Mouse (Mus musculus) CH12.LX (cell line): ENCODE data around the gene Trpm5. TPM values are rescaled to one million over a fixed set of nuclear protein-coding genes. Genes with fewer than 3 reads are reported as not detected.

Experiments used
- DNase-seq: peaks from one replicate; pipeline ENCODE4 v3.0.0-alpha.2; 2013; ENCODE audit errors: extremely low read depth
- H3K27ac ChIP-seq: 2 replicates; pipeline ENCODE4 v1.5.1; 2012; ENCODE audit warnings: low read depth, mild to moderate bottlenecking, control low read depth, moderate library complexity; ENCODE audit not compliant: insufficient read depth
- H3K27me3 ChIP-seq: replicated peaks from 2 replicates; pipeline ENCODE3; 2012; ENCODE audit warnings: inconsistent platforms
- H3K36me3 ChIP-seq, 2 experiments: replicated peaks in 1 of 2; 2 replicates each; pipeline versions ENCODE3 to v1.6.1; 2012; ENCODE audit warnings: inconsistent platforms in 1 of 2, low read length in 1 of 2, mild to moderate bottlenecking in 1 of 2, mixed read lengths in 1 of 2, moderate library complexity in 1 of 2; ENCODE audit not compliant: control insufficient read depth in 1 of 2, insufficient read depth in 1 of 2
- H3K4me1 ChIP-seq, 2 experiments: 2 replicates each; pipeline ENCODE4 v1.6.1; 2012; ENCODE audit warnings: inconsistent platforms in 1 of 2, moderate library complexity in 1 of 2; ENCODE audit not compliant: insufficient read depth in 2 of 2, control insufficient read depth in 1 of 2
- H3K4me2 ChIP-seq: 2 replicates; pipeline ENCODE4 v1.6.1; 2012; ENCODE audit warnings: low read depth, mild to moderate bottlenecking, control low read depth; ENCODE audit not compliant: poor library complexity, insufficient read depth, severe bottlenecking
- H3K4me3 ChIP-seq, 3 experiments: fragments of 150-350 bp in 1 of 3; sonication (generic) in 1 of 3; replicated peaks in 1 of 3; 2 replicates each; pipeline versions ENCODE3 to v1.5.1; 2011 to 2012; ENCODE audit warnings: low read depth in 2 of 3, low read length in 2 of 3, mild to moderate bottlenecking in 2 of 3, moderate library complexity in 2 of 3, control low read depth in 1 of 3, improper control_type of control experiment in 1 of 3, inconsistent platforms in 1 of 3, mixed read lengths in 1 of 3; ENCODE audit not compliant: poor library complexity in 1 of 3
- H3K79me2 ChIP-seq: replicated peaks from 2 replicates; pipeline ENCODE4 v1.6.1; 2012; ENCODE audit warnings: mild to moderate bottlenecking, moderate library complexity; ENCODE audit not compliant: control insufficient read depth, poor library complexity, insufficient read depth, severe bottlenecking; ENCODE audit errors: extremely low read depth
- H3K9ac ChIP-seq: 2 replicates; pipeline ENCODE4 v1.6.1; 2012; ENCODE audit warnings: low read depth, mild to moderate bottlenecking, control low read depth, moderate library complexity; ENCODE audit not compliant: insufficient read depth
- H3K9me3 ChIP-seq: replicated peaks from 2 replicates; pipeline ENCODE3; 2012; ENCODE audit warnings: low read length, inconsistent platforms, mixed read lengths
- BHLHE40 ChIP-seq: IDR thresholded peaks from 2 replicates; pipeline ENCODE4 v1.6.1; 2011; ENCODE audit warnings: mild to moderate bottlenecking, low read depth, low read length, improper control_type of control experiment
- CHD1 ChIP-seq: IDR thresholded peaks from 2 replicates; pipeline ENCODE4 v1.6.1; 2012; ENCODE audit warnings: low read depth, low read length, improper control_type of control experiment, inconsistent platforms
- CHD2 ChIP-seq: IDR thresholded peaks from 2 replicates; pipeline ENCODE4 v1.6.1; 2011; ENCODE audit warnings: low read length, improper control_type of control experiment
- CTCF ChIP-seq, 2 experiments: IDR thresholded peaks in 1 of 2; conservative IDR thresholded peaks in 1 of 2; 2 replicates each; pipeline ENCODE4 v1.5.1; 2011 to 2012; ENCODE audit warnings: low read depth in 2 of 2, low read length in 2 of 2, improper control_type of control experiment in 1 of 2, inconsistent platforms in 1 of 2, mild to moderate bottlenecking in 1 of 2, moderate library complexity in 1 of 2
- E2F4 ChIP-seq: IDR thresholded peaks from 2 replicates; pipeline ENCODE4 v1.6.1; 2011; ENCODE audit warnings: low read depth, low read length, improper control_type of control experiment; ENCODE audit not compliant: insufficient replicate concordance
- ELF1 ChIP-seq: IDR thresholded peaks from 2 replicates; pipeline ENCODE4 v1.6.1; 2014; ENCODE audit warnings: low read depth, mild to moderate bottlenecking, inconsistent platforms, low read length, improper control_type of control experiment
- EP300 ChIP-seq: IDR thresholded peaks from 2 replicates; pipeline ENCODE4 v1.6.1; 2011; ENCODE audit warnings: low read length, improper control_type of control experiment
- ETS1 ChIP-seq: conservative IDR thresholded peaks from 2 replicates; pipeline ENCODE4 v1.6.1; 2012; ENCODE audit warnings: low read depth, mild to moderate bottlenecking, inconsistent platforms, low read length, improper control_type of control experiment, moderate library complexity
- GABPA ChIP-seq: IDR thresholded peaks from 2 replicates; pipeline ENCODE4 v1.6.1; 2012; ENCODE audit warnings: low read depth, low read length, improper control_type of control experiment, inconsistent platforms; ENCODE audit not compliant: insufficient replicate concordance
- HCFC1 ChIP-seq: IDR thresholded peaks from 2 replicates; pipeline ENCODE4 v1.6.1; 2012; ENCODE audit warnings: low read depth, mild to moderate bottlenecking, inconsistent platforms, low read length, improper control_type of control experiment
- IRF4 ChIP-seq: IDR thresholded peaks from 2 replicates; pipeline ENCODE4 v1.6.1; 2014; ENCODE audit warnings: low read depth, mild to moderate bottlenecking, inconsistent platforms, low read length, improper control_type of control experiment
- JUN ChIP-seq: IDR thresholded peaks from 2 replicates; pipeline ENCODE4 v1.6.1; 2011; ENCODE audit warnings: low read depth, mild to moderate bottlenecking, low read length, improper control_type of control experiment, moderate library complexity; ENCODE audit not compliant: insufficient read depth
- JUND ChIP-seq: conservative IDR thresholded peaks from 2 replicates; pipeline ENCODE4 v1.6.1; 2011; ENCODE audit warnings: low read depth, low read length, improper control_type of control experiment
- KAT2A ChIP-seq: IDR thresholded peaks from 2 replicates; pipeline ENCODE4 v1.6.1; 2012; ENCODE audit warnings: low read length, improper control_type of control experiment, inconsistent platforms; ENCODE audit not compliant: insufficient replicate concordance
- MAFK ChIP-seq: IDR thresholded peaks from 2 replicates; pipeline ENCODE4 v1.6.1; 2011; ENCODE audit warnings: low read length, improper control_type of control experiment; ENCODE audit not compliant: insufficient replicate concordance
- MAX ChIP-seq: IDR thresholded peaks from 2 replicates; pipeline ENCODE4 v1.6.1; 2011; ENCODE audit warnings: low read length, improper control_type of control experiment
- MAZ ChIP-seq: IDR thresholded peaks from 2 replicates; pipeline ENCODE4 v1.6.1; 2012; ENCODE audit warnings: low read depth, mild to moderate bottlenecking, inconsistent platforms, low read length, improper control_type of control experiment, moderate library complexity
- MEF2A ChIP-seq: IDR thresholded peaks from 2 replicates; pipeline ENCODE4 v1.6.1; 2014; ENCODE audit warnings: low read depth, mild to moderate bottlenecking, inconsistent platforms, low read length, improper control_type of control experiment, borderline replicate concordance
- MXI1 ChIP-seq: IDR thresholded peaks from 2 replicates; pipeline ENCODE4 v1.6.1; 2011; ENCODE audit warnings: mild to moderate bottlenecking, low read depth, low read length, improper control_type of control experiment
- MYC ChIP-seq: IDR thresholded peaks from 2 replicates; pipeline ENCODE4 v1.6.1; 2011; ENCODE audit warnings: low read depth, mild to moderate bottlenecking, improper control_type of control experiment, low read length
- NELFE ChIP-seq: IDR thresholded peaks from 2 replicates; pipeline ENCODE4 v1.6.1; 2011; ENCODE audit warnings: low read depth, low read length, improper control_type of control experiment
- NRF1 ChIP-seq: IDR thresholded peaks from 2 replicates; pipeline ENCODE4 v1.6.1; 2014; ENCODE audit warnings: low read depth, mild to moderate bottlenecking, inconsistent platforms, low read length, improper control_type of control experiment, moderate library complexity
- PAX5 ChIP-seq: IDR thresholded peaks from 2 replicates; pipeline ENCODE4 v1.6.1; 2012; ENCODE audit warnings: low read length, inconsistent platforms, mixed read lengths
- POLR2A ChIP-seq: IDR thresholded peaks from 2 replicates; pipeline ENCODE4 v1.6.1; 2011; ENCODE audit warnings: low read depth, mild to moderate bottlenecking, improper control_type of control experiment, low read length
- POLR2AphosphoS2 ChIP-seq: IDR thresholded peaks from 2 replicates; pipeline ENCODE4 v1.6.1; 2011; ENCODE audit warnings: low read depth, low read length, improper control_type of control experiment
- RAD21 ChIP-seq: IDR thresholded peaks from 2 replicates; pipeline ENCODE4 v1.6.1; 2011; ENCODE audit warnings: low read depth, mild to moderate bottlenecking, low read length, improper control_type of control experiment, moderate library complexity
- RCOR1 ChIP-seq: conservative IDR thresholded peaks from 2 replicates; pipeline ENCODE4 v1.6.1; 2012; ENCODE audit warnings: low read depth, mild to moderate bottlenecking, inconsistent platforms, low read length, improper control_type of control experiment
- SIN3A ChIP-seq: IDR thresholded peaks from 2 replicates; pipeline ENCODE4 v1.6.1; 2012; ENCODE audit warnings: low read length, improper control_type of control experiment, inconsistent platforms
- SMC3 ChIP-seq: IDR thresholded peaks from 2 replicates; pipeline ENCODE4 v1.6.1; 2011; ENCODE audit warnings: low read depth, low read length, improper control_type of control experiment
- TBP ChIP-seq: conservative IDR thresholded peaks from 2 replicates; pipeline ENCODE4 v1.6.1; 2011; ENCODE audit warnings: low read depth, low read length, improper control_type of control experiment
- TCF12 ChIP-seq: IDR thresholded peaks from 2 replicates; pipeline ENCODE4 v1.6.1; 2014; ENCODE audit warnings: low read depth, mild to moderate bottlenecking, inconsistent platforms, low read length, improper control_type of control experiment
- UBTF ChIP-seq: IDR thresholded peaks from 2 replicates; pipeline ENCODE4 v1.6.1; 2012; ENCODE audit warnings: low read depth, mild to moderate bottlenecking, inconsistent platforms, low read length, improper control_type of control experiment, moderate library complexity
- USF1 ChIP-seq: IDR thresholded peaks from 2 replicates; pipeline ENCODE4 v1.6.1; 2014; ENCODE audit warnings: low read depth, mild to moderate bottlenecking, inconsistent platforms, low read length, improper control_type of control experiment
- USF2 ChIP-seq: conservative IDR thresholded peaks from 2 replicates; pipeline ENCODE4 v1.6.1; 2011; ENCODE audit warnings: low read depth, low read length, improper control_type of control experiment
- ZC3H11A ChIP-seq: IDR thresholded peaks from 2 replicates; pipeline ENCODE4 v1.6.1; 2012; ENCODE audit warnings: low read depth, mild to moderate bottlenecking, inconsistent platforms, low read length, improper control_type of control experiment
- ZKSCAN1 ChIP-seq: IDR thresholded peaks from 2 replicates; pipeline ENCODE4 v1.6.1; 2012; ENCODE audit warnings: low read depth, inconsistent platforms, low read length, improper control_type of control experiment, borderline replicate concordance
- ZMIZ1 ChIP-seq: IDR thresholded peaks from 2 replicates; pipeline ENCODE4 v1.6.1; 2012; ENCODE audit warnings: low read depth, mild to moderate bottlenecking, inconsistent platforms, low read length, improper control_type of control experiment
- ZNF384 ChIP-seq: IDR thresholded peaks from 2 replicates; pipeline ENCODE4 v1.6.1; 2012; ENCODE audit warnings: low read depth, low read length, improper control_type of control experiment, inconsistent platforms
- dilution Hi-C: fragments of 300-500 bp; cut with MboI; formaldehyde crosslinking; loops from 2 replicates; pipeline ENCODE4 v1.14.3; 2020; ENCODE audit warnings: low sequenced_read_pairs; ENCODE audit not compliant: extremely low pct_unique_long_range_greater_than_20kb, extremely low pct_ligation_motif_present
- in situ Hi-C: fragments of 300-500 bp; cut with MboI; formaldehyde crosslinking; loops from 3 replicates; pipeline ENCODE4 v1.14.3; 2019; ENCODE audit warnings: low sequenced_read_pairs, low pct_ligation_motif_present, low pct_unique_long_range_greater_than_20kb, mixed read lengths
- polyA plus RNA-seq: library from polyadenylated mRNA; unstranded; fragments of >175 nt; gene quantifications from 2 replicates; pipeline ENCODE4 v1.2.1, GENCODE M21; 2012; ENCODE audit warnings: low read depth; ENCODE audit not compliant: insufficient read length
- total RNA-seq, 2 experiments: library from RNA; depleted of rRNA; stranded (reverse); fragments of 300-350 nt in 1 of 2; fragments of >200 nt in 1 of 2; gene quantifications; 2 replicates each; pipeline ENCODE4 v1.2.3; 2012 to 2014

The Trpm5 gene
- total and polyA plus RNA-seq, 3 experiments = 1.1 to 3.0 (median 1.5) TPM

DNA sequence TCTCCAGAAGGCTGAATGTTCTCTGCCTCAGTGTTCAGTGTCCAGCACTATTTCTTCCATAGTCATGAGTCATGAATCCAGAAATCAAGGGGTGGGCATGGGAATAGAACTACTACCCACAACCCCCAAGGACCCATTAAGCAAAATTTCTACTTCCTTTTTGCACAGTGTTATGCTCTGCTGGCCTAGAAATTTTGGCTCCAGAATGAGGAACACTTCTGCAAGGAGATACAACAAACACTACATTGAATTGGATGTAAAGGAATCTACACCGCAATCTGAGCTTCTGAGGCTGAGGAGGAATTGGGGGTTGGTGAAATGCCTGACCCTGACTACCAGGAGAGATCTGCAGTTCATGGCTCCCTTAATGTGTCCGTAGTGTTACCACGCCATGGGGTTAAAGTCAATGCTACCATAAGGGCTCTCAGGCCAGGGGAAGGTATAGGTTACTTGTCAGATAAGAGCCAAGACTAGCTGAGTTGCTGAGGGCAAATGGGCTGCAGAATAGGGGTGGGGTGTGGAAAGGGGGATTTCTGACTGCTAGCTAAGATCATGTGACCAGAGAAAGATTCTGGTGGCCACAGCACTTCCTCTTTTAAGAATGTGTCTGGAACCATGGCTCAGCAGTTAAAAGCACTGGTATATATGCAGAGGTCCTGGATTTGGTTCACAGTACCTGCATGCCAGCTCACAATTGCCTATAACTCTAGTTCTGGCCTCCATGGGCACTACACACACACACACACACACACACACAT, 56.1 kb downstream of the Trpm5 start:
- H3K79me2 ChIP-seq = no peaks in the 10 kb centered on the region
- H3K4me1 ChIP-seq = peaks cover 42 to 72% of the 10 kb centered on the region in 2 experiments
- peak overlapping the region; percentile 41 for H3K4me2 ChIP-seq
- TF ChIP-seq ETS1 (peak; percentile 72), PAX5 (no peak), POLR2AphosphoS2 (no peak), ZMIZ1 (0 out of 2 replicates have a peak, but pooled peaks have one; percentile 61), CHD2 (peak; percentile 63; the same call in 1 of the 2 replicates), E2F4 (0 out of 2 replicates have a peak, but pooled peaks have one; percentile 63), TBP (peak; percentile 67), KAT2A (0 out of 2 replicates have a peak, but pooled peaks have one; percentile 40), ZKSCAN1 (no peak), MAFK (peak; percentile 81), HCFC1 (peak; percentile 54), MEF2A (peak; percentile 74), ELF1 (peak; percentile 76), MAX (peak; percentile 88), NRF1 (no peak), UBTF (no peak), EP300 (peak; percentile 84), GABPA (no peak), TCF12 (peak; percentile 58; the same call in 1 of the 2 replicates), MAZ (peak; percentile 36; the same call in 1 of the 2 replicates), ZNF384 (no peak), POLR2A (peak; percentile 47), RAD21 (no peak; the same call in 1 of the 2 replicates), JUND (no peak), RCOR1 (no peak), CHD1 (no peak; the same call in 1 of the 2 replicates), ZC3H11A (no peak), CTCF (conservative IDR thresholded peaks at IDR 0.05 in 1 of 2, IDR thresholded peaks at IDR 0.05 in 1 of 2; ENCODE audit: low read depth in 2 of 2, low read length in 2 of 2) (no peak), BHLHE40 (peak; percentile 83), USF2 (peak; percentile 88), SIN3A (peak; percentile 78; the same call in 1 of the 2 replicates), MYC (peak; percentile 83), JUN (0 out of 2 replicates have a peak, but pooled peaks have one; percentile 3), SMC3 (peak; percentile 9), IRF4 (peak; percentile 77), MXI1 (peak; percentile 46; the same call in 1 of the 2 replicates), USF1 (peak; percentile 89), NELFE (peak; percentile 39; the same call in 1 of the 2 replicates)
- DNase-seq = peak; percentile 88
- no peak overlapping the region for H3K4me3 ChIP-seq
- in situ Hi-C loops = no loop called here
- peaks cover 0 to 2% of the 10 kb centered on the region in 2 experiments for H3K36me3 ChIP-seq
- H3K27me3 ChIP-seq = no peaks in the 10 kb centered on the region
- dilution Hi-C loops = no loop called here
- H3K9me3 ChIP-seq = no peaks in the 10 kb centered on the region
- H3K27ac ChIP-seq = peak overlapping the region; percentile 94
- peak overlapping the region; percentile 18 for H3K9ac ChIP-seq
